Mouse (Mus musculus) ES-Bruce4 (cell line): ENCODE measurements around the gene Gk.

Experiments
- CTCF ChIP-seq: IDR thresholded peaks from one replicate; pipeline ENCODE4 v1.8.1; 2011; ENCODE audit warnings: low read depth, low read length
- POLR2A ChIP-seq: IDR thresholded peaks from one replicate; pipeline ENCODE4 v1.8.1; 2011; ENCODE audit warnings: low read length; ENCODE audit not compliant: insufficient read depth

DNA sequence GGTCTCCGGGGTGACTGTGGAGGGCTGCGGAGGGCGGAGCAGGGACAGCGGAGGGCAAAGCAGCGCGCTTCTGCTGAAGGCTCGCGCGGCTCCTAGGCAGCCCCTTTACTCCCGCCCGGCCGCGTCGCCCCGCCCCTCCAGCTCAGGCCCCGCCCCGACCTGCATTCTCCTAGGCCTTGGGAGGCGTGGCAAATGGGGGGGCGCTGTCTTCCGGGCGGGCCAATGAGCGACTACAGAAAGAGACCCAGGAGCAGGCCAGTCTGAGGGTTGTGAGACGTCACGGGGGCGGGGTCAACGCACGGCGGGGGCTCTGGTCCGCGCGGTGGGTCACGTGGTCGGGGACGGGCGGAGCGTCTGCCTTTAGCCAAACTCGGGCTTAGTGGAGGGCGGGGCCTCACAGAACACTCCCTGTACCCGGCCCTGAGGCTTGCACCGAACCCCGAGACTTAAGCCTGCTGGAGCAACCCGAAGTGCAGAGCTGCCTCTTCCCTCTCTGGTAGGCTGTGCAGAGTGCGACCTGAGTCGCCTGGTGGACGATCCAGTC lies at the start of gene Gk:
- TF ChIP-seq CTCF, result no peak
- no peak for TF ChIP-seq POLR2A
